Mouse (Mus musculus) CD4-positive naive resting alpha-beta T cell, adult 57 days (primary cell): ENCODE results near the gene Trappc3l. TPM values are rescaled to one million over a fixed set of nuclear protein-coding genes. Genes with fewer than 3 reads are reported as not detected.

Source experiments
- total RNA-seq: library from RNA; stranded (reverse); gene quantifications from one replicate; pipeline ENCODE4 v1.2.4, GENCODE M21; 2023

Gene Trappc3l
- total RNA-seq, result not detected

DNA sequence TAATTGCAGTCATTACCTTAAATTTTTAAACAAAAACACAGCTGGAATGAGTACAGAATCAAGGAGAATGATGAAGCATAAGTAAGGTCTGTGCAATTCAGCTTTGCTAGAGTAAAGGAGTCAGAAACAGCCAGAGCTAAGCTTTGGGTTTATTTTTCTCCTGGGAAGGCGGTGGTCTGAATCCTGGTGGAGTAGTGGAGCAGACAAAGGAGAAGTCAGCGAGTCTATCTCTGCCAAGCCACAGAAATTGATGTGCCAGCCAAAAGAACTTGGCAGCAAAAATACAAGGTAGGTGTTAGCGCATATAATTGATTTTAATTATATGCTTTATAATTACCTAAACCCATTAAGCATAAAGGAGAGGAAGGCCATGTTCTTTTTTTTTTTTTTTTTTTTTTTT lies at the start of gene Trappc3l:
TSS of gene Trappc3l (plus strand) at position 197 of the 400 bp plus-strand sequence.

DNA sequence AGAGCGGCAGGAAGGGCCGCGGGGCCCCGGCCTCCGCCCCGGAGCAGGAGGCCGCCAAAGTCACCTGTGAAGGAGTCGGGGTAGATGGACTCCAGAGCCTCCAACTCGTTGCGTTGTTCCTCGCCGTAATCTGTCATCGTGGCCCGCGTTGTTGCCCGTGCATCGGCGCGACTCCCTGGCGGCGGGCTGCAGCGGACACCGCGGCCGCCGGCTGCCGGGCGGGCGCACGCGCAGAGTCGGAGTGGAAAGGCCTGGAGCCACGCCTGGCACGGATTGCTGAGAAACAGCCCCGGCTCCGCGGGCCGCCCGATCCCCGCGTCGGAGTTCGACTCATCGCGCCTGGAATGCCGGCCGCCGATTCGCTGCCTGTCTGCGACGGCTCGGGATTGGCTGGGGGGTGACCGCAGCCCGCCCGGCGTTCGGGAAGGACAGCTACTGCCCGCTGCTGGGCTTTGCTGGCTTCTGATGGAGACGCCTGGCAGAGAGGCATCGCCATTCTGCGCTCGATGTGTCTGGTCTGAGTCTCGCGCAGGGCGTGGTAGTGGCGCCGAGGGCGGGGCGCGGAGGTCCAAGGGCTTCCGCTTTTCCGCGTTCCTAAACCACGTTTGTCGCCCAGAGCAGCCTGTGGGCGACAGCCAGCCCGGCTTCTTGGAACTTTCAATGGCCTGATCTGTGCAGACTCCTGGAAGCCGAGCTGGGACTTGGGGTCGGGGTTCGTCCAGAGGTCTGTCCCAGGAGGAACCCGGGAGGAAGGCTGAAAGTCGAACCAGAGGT lies 17.9 kb upstream of the Trappc3l start, which contains the start of gene Rwdd1:
TSS of gene Rwdd1 (minus strand) at position 323 of the 774 bp plus-strand sequence.

DNA sequence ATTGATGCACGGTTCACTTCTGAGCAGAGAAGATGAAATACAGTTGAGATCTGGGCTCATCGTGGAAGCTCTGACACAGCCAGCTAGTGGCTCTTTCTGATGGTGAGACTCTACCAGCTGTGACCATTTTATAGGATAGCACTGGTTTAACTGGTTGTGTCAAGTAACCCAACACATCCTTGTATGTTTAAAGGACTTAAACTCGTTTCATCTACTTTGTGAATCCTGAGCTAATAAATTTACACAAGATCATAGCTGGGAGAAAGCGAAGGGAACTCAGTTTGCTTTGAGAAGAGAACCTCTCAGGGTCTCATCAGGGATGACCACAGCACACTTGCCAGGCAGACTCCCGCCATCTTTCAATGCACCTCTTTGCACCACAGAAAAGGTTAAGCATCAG lies 6.8 kb downstream of the Trappc3l start, which contains the start of gene Calhm4:
TSS of gene Calhm4 (minus strand) at position 101 of the 400 bp plus-strand sequence.

DNA sequence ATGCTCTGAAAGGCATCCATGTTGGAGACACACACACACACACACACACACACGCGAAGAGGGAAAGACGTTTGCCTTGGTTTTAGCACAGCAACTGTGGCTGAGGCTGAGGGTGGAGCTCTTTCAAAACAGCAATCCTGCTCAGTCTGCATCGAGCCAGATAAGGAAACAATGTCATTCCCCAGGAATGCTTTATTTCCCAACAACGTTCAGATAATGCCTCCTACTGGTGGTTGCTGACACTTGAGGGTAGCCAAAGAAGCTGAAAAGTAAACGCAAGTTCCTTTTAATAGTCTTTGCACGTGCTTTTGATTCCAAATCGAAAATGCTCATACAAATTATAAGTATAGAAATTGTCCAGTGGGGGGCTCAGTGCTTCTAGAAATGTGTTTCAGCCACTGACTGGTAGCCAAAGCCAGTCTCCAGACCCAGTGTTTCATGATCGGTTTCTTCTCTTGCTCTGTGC lies 59.1 kb downstream of the Trappc3l start, which contains the start of gene Calhm5:
TSS of gene Calhm5 (minus strand) at position 102 of the 466 bp plus-strand sequence.

DNA sequence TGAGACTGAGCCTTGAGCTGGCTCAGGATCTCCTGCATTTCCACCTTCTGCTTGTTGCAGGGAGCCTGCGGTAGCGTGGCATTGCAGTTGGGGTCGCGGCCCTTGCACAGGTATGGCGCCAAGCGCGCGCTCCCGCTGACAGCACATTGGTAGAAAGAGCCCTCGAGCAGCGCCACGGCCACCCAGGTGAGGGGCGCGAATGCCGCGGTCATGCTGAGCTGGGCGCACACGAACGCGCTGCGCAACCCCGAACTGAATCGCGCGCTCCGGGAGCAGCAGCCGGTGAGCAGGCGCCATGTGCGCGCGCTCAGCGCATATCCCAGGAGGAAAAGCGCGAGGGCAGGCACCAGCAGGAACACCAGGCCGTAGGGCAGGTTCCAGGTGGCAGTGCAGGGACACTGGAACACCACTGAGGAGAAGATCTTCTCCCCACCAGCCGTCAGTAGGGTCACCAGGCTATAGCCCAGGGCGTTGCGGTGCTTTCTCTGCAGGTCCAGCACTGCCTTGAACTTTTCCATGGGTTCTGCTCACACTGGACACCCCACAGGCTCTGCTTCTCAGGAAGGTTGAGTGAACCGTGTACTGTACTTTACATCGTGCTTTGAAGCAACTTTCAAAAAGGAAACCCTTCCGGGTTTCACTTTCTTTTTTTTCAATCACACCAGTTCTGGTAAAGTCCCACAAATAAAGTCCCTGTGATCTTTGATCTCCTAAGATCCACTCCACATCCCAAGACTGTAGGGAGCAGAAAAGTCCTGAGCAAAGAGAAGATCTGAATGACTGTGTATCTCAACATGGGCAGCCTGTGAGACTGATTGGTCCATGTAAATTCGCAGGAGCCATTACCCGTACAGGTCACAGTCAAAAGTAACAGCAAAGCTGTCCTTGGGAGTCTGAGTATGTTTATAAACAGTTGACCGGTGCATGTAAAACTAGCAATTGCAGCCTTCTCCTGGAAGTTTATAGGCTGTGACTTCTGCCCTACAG lies 90.3 kb downstream of the Trappc3l start, which contains the start of gene Calhm6:
TSS of gene Calhm6 (minus strand) at position 593 of the 987 bp plus-strand sequence.

Other genes with a start within 250 kb of the Trappc3l start
- not detected for gene Sult3a1, start 179.9 kb upstream of the Trappc3l start, total RNA-seq
- not detected for gene Rsph4a, start 132.5 kb upstream of the Trappc3l start, total RNA-seq
- 75.3 TPM for gene Zup1, start 86.3 kb upstream of the Trappc3l start, total RNA-seq
- gene Rwdd1, start 18.0 kb upstream of the Trappc3l start, total RNA-seq, result 54.4 TPM
- not detected for gene Calhm4, start 6.7 kb downstream of the Trappc3l start, total RNA-seq
- gene Calhm5, start 58.9 kb downstream of the Trappc3l start, total RNA-seq, result not detected
- 11.1 TPM for gene Calhm6, start 90.4 kb downstream of the Trappc3l start, total RNA-seq
- gene Dse, start 170.1 kb downstream of the Trappc3l start, total RNA-seq, result 20.6 TPM
- 110 TPM for gene Tspyl1, start 244.6 kb downstream of the Trappc3l start, total RNA-seq